Mouse (Mus musculus): ENCODE results near the gene Gstm3. TPM values are rescaled to one million over a fixed set of nuclear protein-coding genes. Genes with fewer than 3 reads are reported as not detected.

Gene Gstm3
- polyA plus RNA-seq, 1 experiment from 2014 or later, result not detected

GRCm38 (mm10) chr3:107929731-107930130 is 39.4 kb downstream of the Gstm3 start:
- Histone ChIP-seq H3K27ac (ENCODE audit: low read depth, low read length) (no peak overlapping the region), H3K9me3 (ENCODE audit: control insufficient read depth, low read length) (no peaks in the 10 kb centered on the region), H3K27me3 (ENCODE audit: control insufficient read depth, insufficient read depth, low read length) (no peaks in the 10 kb centered on the region), H3K4me1 (ENCODE audit: control insufficient read depth, insufficient read depth, low read length) (peaks cover 18% of the 10 kb centered on the region), H3K9ac (replicated peaks; ENCODE audit: low read depth, low read length) (no peak overlapping the region), H3K36me3 (ENCODE audit: control insufficient read depth, insufficient read depth, low read length) (no peaks in the 10 kb centered on the region), H3K4me2 (ENCODE audit: low read depth, low read length) (no peak overlapping the region), H3K4me3 (ENCODE audit: low read depth, low read length) (no peak overlapping the region)
- ATAC-seq (ENCODE audit: low read depth), result no peak
- WGBS, result 89% methylated on average over 4 of the region's 4 CpGs

DNA sequence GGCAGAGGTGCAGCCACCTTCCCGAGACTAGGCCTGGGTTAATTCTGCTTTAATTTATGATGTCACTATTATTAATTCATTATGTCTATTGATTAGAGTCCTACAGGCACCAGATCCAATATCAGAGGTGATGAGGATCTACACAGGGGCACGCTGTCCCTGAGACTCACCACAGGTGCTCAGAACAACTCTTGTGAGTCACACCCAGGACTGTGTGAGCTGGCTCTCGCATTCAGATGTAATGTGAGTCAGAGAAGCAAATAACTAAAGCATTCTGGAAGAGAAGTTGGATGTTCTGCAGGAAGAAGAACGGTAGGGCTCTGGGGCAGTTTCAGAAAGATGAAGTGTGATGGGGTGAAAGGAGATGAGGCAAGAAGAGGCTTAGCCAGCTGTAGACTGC is 39.8 kb downstream of the Gstm3 start:
- Histone ChIP-seq H3K9me3 (ENCODE audit: control insufficient read depth, low read length) (no peaks in the 10 kb centered on the region), H3K4me1 (ENCODE audit: control insufficient read depth, insufficient read depth, low read length) (peaks cover 18% of the 10 kb centered on the region), H3K4me3 (ENCODE audit: low read depth, low read length) (no peak overlapping the region), H3K27me3 (ENCODE audit: control insufficient read depth, insufficient read depth, low read length) (no peaks in the 10 kb centered on the region), H3K36me3 (ENCODE audit: control insufficient read depth, insufficient read depth, low read length) (no peaks in the 10 kb centered on the region), H3K9ac (replicated peaks; ENCODE audit: low read depth, low read length) (no peak overlapping the region), H3K27ac (ENCODE audit: low read depth, low read length) (no peak overlapping the region), H3K4me2 (ENCODE audit: low read depth, low read length) (no peak overlapping the region)
- WGBS, result 81% methylated on average over 4 of the region's 4 CpGs
- no peak for ATAC-seq (ENCODE audit: low read depth)

DNA sequence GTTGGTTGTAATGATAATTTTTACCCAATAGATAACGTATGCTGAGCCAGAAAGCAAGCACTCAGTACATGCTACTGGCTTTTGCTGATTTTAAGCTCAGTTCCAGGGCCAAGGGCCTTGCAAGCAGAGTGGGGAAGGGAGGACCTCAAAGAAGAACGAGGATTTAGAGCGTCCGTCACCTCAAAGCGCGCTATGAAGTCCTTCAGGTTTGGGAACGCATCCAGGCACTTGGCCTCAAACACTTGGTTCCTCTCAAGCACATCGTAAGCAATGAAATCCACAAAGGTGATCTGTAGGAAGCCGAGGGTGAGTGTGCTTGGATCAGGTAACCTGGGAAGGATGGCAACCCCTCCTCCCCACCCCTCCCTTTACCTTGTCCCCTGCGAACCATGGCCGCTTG is 40.4 kb downstream of the Gstm3 start:
- Histone ChIP-seq H3K9ac (replicated peaks; ENCODE audit: low read depth, low read length) (no peak overlapping the region), H3K4me2 (ENCODE audit: low read depth, low read length) (no peak overlapping the region), H3K27me3 (ENCODE audit: control insufficient read depth, insufficient read depth, low read length) (no peaks in the 10 kb centered on the region), H3K4me1 (ENCODE audit: control insufficient read depth, insufficient read depth, low read length) (peaks cover 18% of the 10 kb centered on the region), H3K9me3 (ENCODE audit: control insufficient read depth, low read length) (no peaks in the 10 kb centered on the region), H3K4me3 (ENCODE audit: low read depth, low read length) (no peak overlapping the region), H3K27ac (ENCODE audit: low read depth, low read length) (no peak overlapping the region), H3K36me3 (ENCODE audit: control insufficient read depth, insufficient read depth, low read length) (no peaks in the 10 kb centered on the region)
- WGBS, result 83% methylated on average over 11 of the region's 11 CpGs
- no peak for ATAC-seq (ENCODE audit: low read depth)

- WGBS, result 59% methylated on average over 3 of the region's 3 CpGs
- ATAC-seq (ENCODE audit: low read depth), result no peak
- no peaks in the 10 kb centered on the region for H3K27me3 ChIP-seq (ENCODE audit: control insufficient read depth, insufficient read depth, low read length)
- peaks cover 18% of the 10 kb centered on the region for H3K4me1 ChIP-seq (ENCODE audit: control insufficient read depth, insufficient read depth, low read length)
- no peak overlapping the region for H3K4me2 ChIP-seq (ENCODE audit: low read depth, low read length)
- no peak overlapping the region for H3K4me3 ChIP-seq (ENCODE audit: low read depth, low read length)
- H3K9me3 ChIP-seq (ENCODE audit: control insufficient read depth, low read length), result no peaks in the 10 kb centered on the region
- H3K36me3 ChIP-seq (ENCODE audit: control insufficient read depth, insufficient read depth, low read length), result no peaks in the 10 kb centered on the region
- H3K27ac ChIP-seq (ENCODE audit: low read depth, low read length), result 0 out of 2 replicates have a peak overlapping the region, but pooled peaks have one; percentile 16
- no peak overlapping the region for H3K9ac ChIP-seq (replicated peaks; ENCODE audit: low read depth, low read length)
Measured at GRCm38 (mm10) chr3:107927841-107928240, 41.2 kb downstream of the Gstm3 start.

DNA sequence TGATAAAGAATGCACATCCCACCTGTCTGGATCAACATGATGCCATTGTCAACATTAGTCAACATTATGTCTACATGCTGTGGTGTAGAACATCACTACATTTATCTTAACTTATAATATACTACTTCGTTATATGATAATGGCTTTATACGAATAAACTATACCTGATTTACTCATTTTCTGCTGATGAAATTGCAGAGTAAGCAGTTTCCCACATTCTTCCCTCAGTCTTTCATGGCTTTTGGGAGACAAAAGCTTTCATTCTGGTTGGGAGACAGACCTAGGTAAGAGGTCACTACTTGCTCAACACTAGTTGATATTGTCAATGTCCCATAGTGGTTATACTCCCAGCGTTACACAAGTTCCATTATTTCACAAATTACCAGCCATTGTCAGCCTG is 43.7 kb downstream of the Gstm3 start:
- WGBS, result 92% methylated on average over 3 of the region's 3 CpGs
- no peak overlapping the region for H3K4me2 ChIP-seq (ENCODE audit: low read depth, low read length)
- H3K27me3 ChIP-seq (ENCODE audit: control insufficient read depth, insufficient read depth, low read length), result no peaks in the 10 kb centered on the region
- H3K9me3 ChIP-seq (ENCODE audit: control insufficient read depth, low read length), result no peaks in the 10 kb centered on the region
- H3K9ac ChIP-seq (replicated peaks; ENCODE audit: low read depth, low read length), result no peak overlapping the region
- no peaks in the 10 kb centered on the region for H3K36me3 ChIP-seq (ENCODE audit: control insufficient read depth, insufficient read depth, low read length)
- peaks cover 14% of the 10 kb centered on the region for H3K4me1 ChIP-seq (ENCODE audit: control insufficient read depth, insufficient read depth, low read length)
- ATAC-seq (ENCODE audit: low read depth), result no peak
- H3K4me3 ChIP-seq (ENCODE audit: low read depth, low read length), result no peak overlapping the region
- no peak overlapping the region for H3K27ac ChIP-seq (ENCODE audit: low read depth, low read length)

DNA sequence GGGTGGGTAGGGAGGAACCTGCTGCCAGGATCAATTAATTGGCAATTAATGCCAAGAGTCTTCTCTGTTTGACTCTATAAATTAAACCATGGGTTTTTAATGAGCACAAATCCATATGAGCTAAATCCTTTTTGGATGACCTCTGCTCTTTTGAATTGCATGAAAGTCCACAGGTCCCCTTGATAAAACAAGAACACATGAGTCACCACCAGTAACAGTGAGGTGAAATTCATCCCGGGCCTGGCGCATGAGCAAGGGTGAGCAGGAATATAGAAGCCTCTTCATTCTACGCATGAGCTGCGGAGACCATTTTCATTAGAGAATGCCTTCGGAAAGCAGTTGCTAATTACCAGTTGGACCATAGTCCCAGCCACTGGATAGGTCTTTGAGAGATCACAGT is 48.7 kb downstream of the Gstm3 start:
- Histone ChIP-seq H3K4me3 (ENCODE audit: low read depth, low read length) (no peak overlapping the region), H3K4me2 (ENCODE audit: low read depth, low read length) (no peak overlapping the region), H3K27ac (ENCODE audit: low read depth, low read length) (no peak overlapping the region), H3K4me1 (ENCODE audit: control insufficient read depth, insufficient read depth, low read length) (no peaks in the 10 kb centered on the region), H3K9me3 (ENCODE audit: control insufficient read depth, low read length) (no peaks in the 10 kb centered on the region), H3K27me3 (ENCODE audit: control insufficient read depth, insufficient read depth, low read length) (no peaks in the 10 kb centered on the region), H3K9ac (replicated peaks; ENCODE audit: low read depth, low read length) (no peak overlapping the region), H3K36me3 (ENCODE audit: control insufficient read depth, insufficient read depth, low read length) (no peaks in the 10 kb centered on the region)
- no peak for ATAC-seq (ENCODE audit: low read depth)
- 96% methylated on average over 5 of the region's 5 CpGs for WGBS

DNA sequence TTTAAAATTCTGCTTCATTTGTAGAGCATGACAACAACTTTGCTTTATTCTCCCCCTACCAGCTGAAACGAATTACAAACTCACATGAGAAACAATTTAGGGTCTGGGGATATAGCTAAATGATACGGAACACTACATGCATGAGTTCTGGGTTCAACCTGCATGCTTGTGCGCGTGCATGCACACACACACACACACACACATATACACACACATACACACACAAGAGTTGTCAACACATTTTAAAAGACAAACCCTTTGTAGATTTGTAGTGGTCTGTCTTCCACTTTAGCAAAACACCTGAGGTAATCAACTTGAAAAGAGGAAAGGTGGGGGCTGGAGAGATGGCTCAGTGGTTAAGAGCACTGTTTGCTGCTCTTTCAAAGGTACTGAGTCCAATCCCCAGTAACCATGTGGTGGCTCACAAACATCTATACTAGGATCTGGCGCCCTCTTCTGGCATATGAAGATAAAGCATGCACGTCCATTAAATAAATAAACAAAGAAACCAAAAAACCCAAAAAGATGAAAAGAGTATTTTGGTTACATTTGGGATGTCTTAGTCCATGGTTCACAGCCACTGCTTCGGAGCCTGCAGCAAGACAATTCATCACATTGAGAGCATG is 51.2 kb downstream of the Gstm3 start:
- ATAC-seq (ENCODE audit: low read depth), result peak; percentile 61; the same call in 1 of the 2 replicates
- no peak overlapping the region for H3K9ac ChIP-seq (replicated peaks; ENCODE audit: low read depth, low read length)
- H3K27me3 ChIP-seq (ENCODE audit: control insufficient read depth, insufficient read depth, low read length), result no peaks in the 10 kb centered on the region
- H3K9me3 ChIP-seq (ENCODE audit: control insufficient read depth, low read length), result no peaks in the 10 kb centered on the region
- H3K27ac ChIP-seq (ENCODE audit: low read depth, low read length), result no peak overlapping the region
- H3K4me2 ChIP-seq (ENCODE audit: low read depth, low read length), result no peak overlapping the region
- H3K4me1 ChIP-seq (ENCODE audit: control insufficient read depth, insufficient read depth, low read length), result no peaks in the 10 kb centered on the region
- 62% methylated on average over 7 of the region's 7 CpGs for WGBS
- no peak overlapping the region for H3K4me3 ChIP-seq (ENCODE audit: low read depth, low read length)
- no peaks in the 10 kb centered on the region for H3K36me3 ChIP-seq (ENCODE audit: control insufficient read depth, insufficient read depth, low read length)

- Histone ChIP-seq H3K27me3 (ENCODE audit: control insufficient read depth, insufficient read depth, low read length) (no peaks in the 10 kb centered on the region), H3K27ac (ENCODE audit: low read depth, low read length) (no peak overlapping the region), H3K4me2 (ENCODE audit: low read depth, low read length) (no peak overlapping the region), H3K36me3 (ENCODE audit: control insufficient read depth, insufficient read depth, low read length) (no peaks in the 10 kb centered on the region), H3K9ac (replicated peaks; ENCODE audit: low read depth, low read length) (no peak overlapping the region), H3K9me3 (ENCODE audit: control insufficient read depth, low read length) (no peaks in the 10 kb centered on the region), H3K4me3 (ENCODE audit: low read depth, low read length) (no peak overlapping the region), H3K4me1 (ENCODE audit: control insufficient read depth, insufficient read depth, low read length) (no peaks in the 10 kb centered on the region)
- no peak for ATAC-seq (ENCODE audit: low read depth)
- 82% methylated on average over 3 of the region's 3 CpGs for WGBS
Measured at GRCm38 (mm10) chr3:107917097-107917496, 52.0 kb downstream of the Gstm3 start.

DNA sequence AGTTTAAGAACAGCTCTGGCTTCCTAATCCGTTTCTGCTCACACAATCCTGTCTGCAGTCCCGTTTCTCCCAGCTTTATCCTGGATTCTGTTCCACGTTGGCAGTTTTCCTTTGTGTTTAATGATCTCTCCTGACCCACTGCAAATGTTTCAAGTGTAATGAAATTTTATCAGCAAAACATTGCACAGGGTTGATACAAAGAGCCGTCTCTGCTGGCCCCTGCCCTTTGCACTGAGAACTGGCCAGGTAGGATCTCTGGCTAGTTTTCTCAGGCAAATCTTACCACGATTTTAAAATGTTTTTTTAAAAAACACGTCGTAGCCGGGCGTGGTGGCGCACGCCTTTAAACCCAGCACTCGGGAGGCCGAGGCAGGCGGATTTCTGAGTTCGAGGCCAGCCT is 52.4 kb downstream of the Gstm3 start:
- no peak for ATAC-seq (ENCODE audit: low read depth)
- Histone ChIP-seq H3K9ac (replicated peaks; ENCODE audit: low read depth, low read length) (no peak overlapping the region), H3K4me2 (ENCODE audit: low read depth, low read length) (no peak overlapping the region), H3K27ac (ENCODE audit: low read depth, low read length) (no peak overlapping the region), H3K9me3 (ENCODE audit: control insufficient read depth, low read length) (no peaks in the 10 kb centered on the region), H3K36me3 (ENCODE audit: control insufficient read depth, insufficient read depth, low read length) (no peaks in the 10 kb centered on the region), H3K4me3 (ENCODE audit: low read depth, low read length) (no peak overlapping the region), H3K4me1 (ENCODE audit: control insufficient read depth, insufficient read depth, low read length) (no peaks in the 10 kb centered on the region), H3K27me3 (ENCODE audit: control insufficient read depth, insufficient read depth, low read length) (no peaks in the 10 kb centered on the region)
- 88% methylated on average over 15 of the region's 15 CpGs for WGBS
